Mouse (Mus musculus): Measurements from ENCODE around the gene Svs1.

DNA sequence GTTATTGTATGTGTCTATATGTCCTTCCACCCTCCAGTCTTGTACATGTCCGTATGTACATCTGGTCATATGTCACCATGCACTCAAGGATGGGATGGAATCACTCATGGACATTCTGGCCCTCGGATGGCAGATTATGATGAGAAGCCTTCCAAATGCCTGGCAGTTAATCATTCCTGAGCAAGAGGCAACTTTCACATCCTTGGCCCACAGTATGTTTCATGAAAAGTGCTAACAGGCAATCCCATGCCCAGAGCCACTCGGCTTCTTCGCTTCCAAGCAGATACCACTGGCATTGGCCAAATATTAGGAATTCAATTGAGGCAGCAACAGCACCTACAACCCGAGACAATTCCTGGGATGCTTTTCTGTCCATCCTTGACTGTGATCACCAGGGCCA lies 36.0 kb upstream of the Svs1 start:
- TF ChIP-seq EP300 (optimal IDR thresholded peaks at IDR 0.05) (no peak), CTCF (IDR thresholded peaks at IDR 0.05; ENCODE audit: low read depth) (no peak)

Measured in stomach, postnatal 0 days (tissue).